Mouse (Mus musculus) T-helper 17 cell (primary cell): ENCODE measurements around the gene Gm609.

Experiments
- in situ Hi-C, 2 experiments: fragments of 300-600 bp; cut with MboI, MseI; formaldehyde crosslinking; loops; 1 replicate in 1 of 2; 2 replicates in 1 of 2; pipeline ENCODE4 v1.15.1; 2025; ENCODE audit warnings: high pct_unique_total_duplicates in 2 of 2

Gene Gm609

DNA sequence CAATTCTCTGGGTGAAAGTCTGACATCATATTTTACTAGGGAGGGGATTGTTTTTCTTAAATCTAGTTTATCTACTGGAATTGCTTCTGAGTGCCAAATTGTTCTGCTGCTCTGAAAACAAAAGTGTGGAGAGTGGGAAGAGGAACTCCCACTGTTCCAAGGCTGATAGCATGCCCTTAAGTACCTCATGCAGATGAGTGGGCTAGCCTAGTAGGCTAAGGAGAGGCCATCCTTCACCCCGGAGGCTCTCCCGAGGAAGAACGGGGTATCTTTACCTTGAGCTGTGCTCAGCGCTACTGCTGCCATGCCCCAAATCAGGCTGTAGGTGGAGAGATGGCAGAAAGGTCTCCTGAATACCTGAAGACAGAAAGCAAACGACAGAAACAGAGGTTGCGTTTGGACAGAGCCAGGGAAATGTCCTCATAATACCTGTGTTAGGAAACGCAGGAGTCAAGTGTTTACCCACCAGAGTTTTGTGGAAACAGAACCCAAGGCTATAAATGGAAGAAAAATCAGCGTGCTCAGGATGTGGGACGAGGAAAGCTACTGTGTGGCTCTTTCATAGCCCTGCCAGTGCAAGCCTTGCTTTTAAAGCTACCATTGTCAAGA lies 92.7 kb downstream of the Gm609 start:
- in situ Hi-C loops = loop anchor here (10.0 kb wide), 1 partner anchor 175 kb away; the partner anchor contains the start of gene Btla (in 2 of the 2)

DNA sequence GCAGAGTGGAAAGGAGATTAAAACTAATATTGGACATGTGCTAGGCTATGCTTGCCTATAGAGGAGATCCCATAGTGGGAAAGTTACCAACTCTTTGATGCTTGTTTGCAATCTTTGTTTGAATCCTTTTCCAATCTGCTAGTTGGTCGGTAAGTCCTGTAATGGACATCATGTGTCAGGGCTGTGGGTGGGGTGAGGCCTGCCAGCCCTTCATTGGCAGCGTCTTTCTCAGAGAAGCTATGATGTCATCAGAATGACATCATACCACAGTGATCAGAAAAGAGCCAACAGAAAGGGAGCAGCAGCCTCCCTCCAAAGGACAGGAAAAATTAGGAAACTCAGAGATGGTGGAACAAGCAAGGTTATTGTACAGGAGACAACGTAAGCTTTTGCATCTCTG lies 93.4 kb downstream of the Gm609 start:
- in situ Hi-C loops = no loop called here

DNA sequence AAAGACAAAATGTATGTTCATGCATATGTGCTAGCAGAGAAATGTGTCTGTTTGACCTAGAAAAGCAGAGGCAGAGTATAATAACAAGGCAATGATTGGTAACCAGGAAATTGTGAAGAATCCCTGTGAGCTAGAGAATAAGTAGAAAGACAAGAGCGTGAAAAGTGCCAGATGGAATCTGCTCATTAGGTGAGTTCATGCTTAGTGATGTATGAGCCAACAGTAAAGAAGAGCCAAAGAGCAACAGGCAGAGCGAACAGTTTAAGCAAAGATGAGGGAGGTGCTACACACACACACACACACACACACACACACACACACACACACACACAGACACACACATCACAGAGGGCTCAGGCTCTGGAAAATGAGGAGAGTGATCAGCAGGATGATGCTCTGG lies 95.3 kb downstream of the Gm609 start:
- in situ Hi-C loops = no loop called here

DNA sequence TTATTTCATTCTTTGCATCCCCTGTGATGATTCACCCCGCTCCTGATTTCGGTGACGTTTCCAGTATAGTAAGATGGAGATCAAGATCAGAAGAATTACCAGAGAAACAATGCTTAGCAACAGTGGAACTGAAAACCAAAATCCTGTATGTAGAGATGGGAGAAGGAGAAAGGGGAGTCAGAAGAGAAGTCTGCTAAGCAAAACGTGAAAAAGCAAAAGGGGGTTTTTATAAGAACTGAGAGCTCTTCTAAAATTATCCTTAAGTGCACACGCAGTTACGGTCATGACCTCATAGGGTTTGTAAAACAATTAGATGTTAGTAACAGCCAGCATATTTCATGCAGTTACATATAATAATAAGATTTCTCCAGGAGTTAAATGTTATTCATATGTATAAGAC lies 100.5 kb downstream of the Gm609 start:
- in situ Hi-C loops = no loop called here

DNA sequence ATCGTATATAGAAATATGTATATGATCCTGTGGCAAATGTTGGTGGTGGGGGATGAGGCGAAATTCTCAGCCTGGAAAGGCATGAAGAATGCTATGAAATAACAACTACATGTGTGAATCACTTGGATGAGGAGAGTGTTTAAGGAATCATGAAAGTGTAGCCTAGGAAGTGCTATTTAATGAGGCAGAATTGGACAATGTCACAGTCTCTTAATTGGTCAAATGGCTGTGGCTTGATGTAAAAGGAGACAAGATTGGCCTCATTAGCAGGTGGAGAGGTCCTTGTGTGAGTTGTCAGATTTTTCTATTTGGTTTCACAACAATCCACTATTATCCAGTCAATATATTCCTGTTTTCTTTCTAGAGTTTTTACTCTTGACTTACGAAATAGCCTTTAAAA lies 101.1 kb downstream of the Gm609 start:
- in situ Hi-C loops = no loop called here

DNA sequence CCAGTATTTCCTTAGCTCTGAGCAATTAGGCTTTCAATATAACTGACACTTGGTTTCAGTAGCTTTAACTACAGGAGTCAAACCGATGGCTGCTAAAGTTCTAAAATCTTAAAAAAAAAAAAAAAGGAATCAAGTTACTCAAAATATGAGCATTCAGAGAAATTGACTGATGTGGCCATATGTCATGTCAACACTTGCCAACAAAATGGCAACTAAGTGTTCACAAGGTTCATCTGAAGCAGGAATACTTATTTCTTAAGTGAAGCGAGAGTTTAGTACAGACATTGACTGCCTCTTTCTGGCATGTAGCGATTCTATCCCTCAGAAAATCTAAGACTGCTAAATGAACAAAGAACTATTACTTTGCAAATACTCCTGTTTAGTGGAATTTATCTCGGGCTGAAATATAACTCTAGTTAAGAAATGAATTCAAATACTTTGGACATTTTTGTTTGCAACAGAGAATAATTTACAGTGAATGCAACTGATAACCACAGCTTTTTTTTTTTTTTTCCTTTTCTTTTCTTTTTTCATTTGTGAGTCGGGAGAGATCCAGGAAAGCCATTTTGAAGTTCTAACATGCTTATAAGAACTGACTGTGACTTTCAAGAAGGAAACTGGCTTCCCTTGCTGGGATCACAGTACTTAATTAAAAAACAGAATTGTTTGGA lies 102.3 kb downstream of the Gm609 start:
- in situ Hi-C loops = no loop called here

DNA sequence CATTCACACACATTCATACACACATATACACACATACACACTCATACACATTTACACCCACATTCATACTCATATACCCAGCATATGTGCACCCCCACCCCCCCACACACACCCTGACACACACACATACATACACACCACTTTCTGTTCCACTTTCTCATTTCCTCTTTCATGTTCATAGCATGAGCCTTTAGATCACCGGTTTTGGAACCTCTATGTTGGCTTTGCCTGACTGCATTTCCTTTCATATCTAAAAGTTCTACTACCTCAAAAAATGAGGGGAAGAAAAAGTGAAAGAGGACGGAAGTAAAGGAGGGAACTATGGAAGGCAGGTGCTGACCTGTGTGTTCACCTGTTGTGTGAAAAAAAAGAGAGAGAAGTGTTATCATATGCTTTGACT lies 102.9 kb downstream of the Gm609 start:
- in situ Hi-C loops = loop anchor here in 1 of 2 experiments (5.0 kb wide), 1 partner anchor 83 kb away; no protein-coding TSS in a partner anchor

DNA sequence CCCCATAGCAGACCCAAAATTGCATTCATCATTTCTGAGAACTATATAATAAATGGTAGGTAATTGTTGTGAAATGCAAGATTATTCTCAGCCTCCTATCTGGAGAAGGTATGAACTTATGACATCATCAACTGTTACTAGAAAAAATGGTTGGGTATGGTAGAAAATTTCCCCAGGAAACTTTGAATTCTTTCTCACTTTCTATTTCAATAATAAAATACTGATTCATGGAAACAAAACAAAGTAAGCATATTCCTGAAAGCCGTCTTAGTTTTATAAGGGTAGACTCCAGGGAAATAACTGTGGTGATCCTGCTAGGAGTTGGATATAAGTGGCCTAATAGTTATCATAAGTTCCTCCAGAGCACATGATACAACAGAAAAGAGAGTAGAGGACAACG lies 103.7 kb downstream of the Gm609 start:
- in situ Hi-C loops = loop anchor here in 1 of 2 experiments (5.0 kb wide), 1 partner anchor 82 kb away; no protein-coding TSS in a partner anchor

DNA sequence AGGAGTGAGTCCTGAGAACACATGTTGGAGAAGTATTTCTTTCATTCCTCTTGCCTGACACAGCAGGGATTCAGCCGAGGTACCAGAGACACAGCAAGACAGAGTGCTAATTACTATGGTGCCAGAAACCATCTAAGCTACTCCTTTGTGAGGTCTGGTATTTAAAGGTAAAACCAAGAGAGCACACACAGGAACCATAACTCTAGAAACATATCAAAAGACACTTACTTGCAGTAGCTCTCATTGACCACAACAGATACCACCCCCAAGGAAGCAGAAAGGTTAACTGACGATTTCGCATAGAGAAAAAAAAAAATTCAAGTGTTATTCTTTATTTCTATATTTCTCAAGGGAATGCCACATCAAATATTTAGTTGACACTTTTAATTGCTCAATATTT lies 111.0 kb downstream of the Gm609 start:
- in situ Hi-C loops = no loop called here

DNA sequence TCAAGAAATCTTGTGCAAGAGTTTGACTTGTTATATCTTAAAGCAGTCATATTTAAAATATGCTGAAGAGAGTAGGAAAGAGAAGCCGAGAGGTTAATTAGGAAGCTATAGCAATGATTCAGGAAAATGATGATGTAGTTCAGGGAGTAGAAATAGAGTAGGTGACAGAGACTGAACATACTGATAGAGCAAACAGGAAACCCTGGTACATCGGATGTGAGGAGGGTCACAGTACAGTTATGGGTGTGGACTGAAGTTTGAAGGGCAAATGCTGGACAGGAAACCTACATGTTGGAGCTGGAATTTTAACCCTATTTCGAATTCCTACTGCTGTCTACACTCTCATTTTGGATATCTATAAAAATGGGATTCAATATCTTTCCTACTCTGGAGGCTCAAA lies 113.8 kb downstream of the Gm609 start:
- in situ Hi-C loops = no loop called here

DNA sequence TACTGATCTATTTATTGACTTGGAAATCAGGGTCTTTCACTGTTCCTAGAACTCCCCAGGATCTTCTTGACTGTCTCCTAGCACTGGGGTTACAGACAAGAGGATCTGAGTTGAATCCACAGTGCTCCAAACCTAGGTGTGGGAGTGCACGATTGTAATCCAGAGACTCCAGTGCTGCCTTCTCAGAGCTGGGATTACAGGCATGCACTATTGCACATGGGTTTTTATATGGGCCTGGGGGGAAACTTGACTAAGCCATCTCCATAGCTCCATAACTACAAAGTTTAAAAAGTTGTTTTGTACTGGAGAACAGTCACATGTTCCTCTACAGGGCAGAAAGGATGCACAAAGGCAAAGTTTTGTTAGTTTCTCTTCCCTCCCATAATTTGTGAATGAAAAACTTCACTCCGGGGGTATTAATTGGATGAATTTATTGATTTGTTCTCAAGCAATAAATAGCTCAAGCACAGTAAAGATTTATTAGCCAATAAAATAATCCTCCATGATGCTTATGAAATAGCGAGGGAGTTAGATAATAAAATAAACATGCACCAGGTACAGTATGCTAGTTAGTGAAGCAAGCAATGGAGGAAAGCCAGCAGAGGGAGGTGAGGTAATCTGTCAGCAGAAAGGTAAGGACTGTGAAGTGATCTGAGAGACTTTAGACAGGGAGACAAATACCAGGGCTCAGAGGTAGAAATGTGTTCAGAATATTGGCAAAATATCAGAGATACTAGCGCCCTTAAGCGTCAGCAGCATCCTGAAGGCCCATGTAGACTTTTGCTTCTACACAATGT lies 114.4 kb downstream of the Gm609 start:
- in situ Hi-C loops = no loop called here

DNA sequence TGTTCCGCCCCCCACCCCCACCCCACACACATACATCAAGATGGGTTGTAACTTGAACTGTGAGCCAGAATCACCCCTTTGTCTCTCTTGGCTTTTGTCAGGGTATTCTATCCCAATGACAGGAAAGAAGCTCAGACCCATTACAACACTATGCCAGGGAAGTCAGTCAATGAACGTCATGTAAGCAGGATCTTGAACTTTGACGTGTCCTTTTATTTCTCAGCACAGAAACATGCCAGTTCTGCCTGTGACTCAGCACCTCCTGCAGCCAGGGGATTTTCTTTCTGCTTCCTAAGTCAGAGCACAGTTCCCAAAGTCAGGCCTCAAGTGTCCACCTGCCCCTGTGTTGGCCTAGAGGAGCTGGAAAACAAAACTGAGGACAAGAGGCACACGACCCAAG lies 115.4 kb downstream of the Gm609 start:
- in situ Hi-C loops = no loop called here

DNA sequence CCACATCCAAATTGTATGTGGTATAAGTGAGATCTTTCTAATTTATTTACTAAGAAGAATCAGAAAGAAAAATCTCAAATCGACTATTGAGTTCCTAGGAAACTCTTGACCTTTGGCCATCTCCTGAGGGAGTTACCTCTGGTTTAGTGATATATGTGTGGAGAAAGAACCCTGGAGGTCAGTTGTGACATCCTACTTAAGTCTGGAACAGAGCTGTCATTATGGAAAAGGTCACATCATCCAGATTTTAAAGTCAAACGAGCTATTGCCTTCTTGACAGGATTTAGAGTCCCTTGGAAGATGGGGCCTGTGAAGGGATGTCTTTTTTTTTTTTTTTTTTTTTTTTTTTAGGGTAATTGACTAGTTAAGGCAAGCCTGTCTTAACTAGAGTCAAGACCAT lies 116.0 kb downstream of the Gm609 start:
- in situ Hi-C loops = no loop called here

DNA sequence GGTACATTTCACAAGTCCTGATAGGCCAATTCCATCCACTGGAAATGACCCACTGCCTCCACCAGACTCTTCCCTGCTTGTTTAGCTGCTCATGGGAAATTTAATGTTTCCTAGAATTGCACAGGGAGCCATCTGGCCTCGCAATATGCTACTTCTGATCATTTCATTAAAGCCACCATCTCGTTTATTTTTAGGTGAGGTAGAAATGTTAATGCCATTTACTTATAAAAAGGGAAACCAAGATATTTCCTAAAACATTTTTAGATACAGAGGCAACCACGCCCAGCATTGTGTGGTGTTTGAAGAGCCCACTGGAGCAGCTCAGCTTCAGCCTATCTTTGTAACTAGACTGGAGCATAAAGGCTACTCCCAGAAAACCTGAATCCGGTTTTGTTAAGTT lies 116.5 kb downstream of the Gm609 start:
- in situ Hi-C loops = no loop called here

DNA sequence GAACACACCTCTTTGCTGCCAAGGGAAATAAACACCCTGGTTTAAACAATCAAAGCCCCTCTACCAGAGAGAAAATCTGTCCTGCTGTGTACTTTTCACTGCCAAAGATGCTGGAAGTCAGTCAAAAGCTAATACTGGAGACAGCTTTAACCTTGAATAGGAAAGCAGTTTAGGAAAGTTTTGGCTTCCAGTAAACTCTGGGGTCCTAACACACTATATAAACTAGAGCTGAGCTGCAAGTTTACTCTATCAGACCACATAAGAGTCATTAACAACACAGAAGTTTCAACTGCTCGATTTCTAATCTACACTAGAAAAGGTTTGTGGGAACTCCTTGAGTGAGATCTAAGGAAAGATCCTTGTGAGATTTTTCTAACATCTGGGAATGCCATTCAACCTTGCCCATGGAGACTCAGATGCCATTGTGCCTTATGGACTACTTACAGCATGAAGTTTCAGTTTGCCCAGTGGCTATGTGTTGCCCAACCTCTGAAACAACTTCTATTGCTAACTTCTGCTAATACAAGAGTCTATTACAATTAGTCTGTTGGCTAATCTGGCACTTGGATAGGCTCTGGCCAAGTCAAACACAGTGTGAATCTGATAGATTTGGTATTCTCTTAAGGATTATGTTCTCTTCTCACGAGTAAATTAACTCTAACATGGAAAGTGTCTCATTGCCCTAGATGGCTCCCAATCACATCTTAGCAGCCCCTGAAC lies 117.1 kb downstream of the Gm609 start:
- in situ Hi-C loops = no loop called here

DNA sequence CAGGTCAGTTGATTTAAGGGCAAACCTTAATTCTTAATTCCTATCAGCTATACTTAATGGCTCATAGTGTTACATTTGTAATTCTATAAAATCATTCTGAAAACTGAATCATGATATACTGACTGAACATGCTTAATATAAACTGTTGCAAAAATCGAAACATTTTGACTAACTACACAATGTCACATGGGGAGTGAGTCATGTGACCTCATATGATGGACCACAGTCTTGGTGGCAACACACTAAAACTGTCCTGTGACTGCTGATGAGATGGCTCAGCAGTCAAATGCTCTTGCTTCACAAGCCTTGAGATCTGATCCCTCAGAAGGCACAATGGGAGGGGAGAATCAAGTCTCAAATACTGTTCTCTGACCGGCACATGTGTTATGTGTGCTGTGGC lies 118.7 kb downstream of the Gm609 start:
- in situ Hi-C loops = no loop called here

DNA sequence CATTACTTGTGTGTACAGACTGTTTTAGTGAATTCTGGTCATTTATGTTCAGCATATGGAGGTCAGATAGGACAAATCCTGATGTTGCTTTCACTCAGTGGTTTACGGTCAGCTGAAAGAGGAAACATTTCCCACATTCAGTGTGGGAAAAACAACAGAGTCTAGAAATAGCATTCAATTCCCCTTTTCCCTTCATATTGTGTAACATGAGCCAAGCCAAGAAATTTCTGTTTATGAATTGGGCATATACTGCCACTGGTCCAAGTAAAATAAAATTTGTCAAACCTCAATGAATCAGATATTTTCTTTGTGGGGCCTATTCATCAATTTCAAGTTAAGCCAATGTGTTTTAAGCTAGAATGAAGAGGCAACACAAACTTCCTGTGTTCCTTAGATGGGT lies 121.7 kb downstream of the Gm609 start:
- in situ Hi-C loops = no loop called here

DNA sequence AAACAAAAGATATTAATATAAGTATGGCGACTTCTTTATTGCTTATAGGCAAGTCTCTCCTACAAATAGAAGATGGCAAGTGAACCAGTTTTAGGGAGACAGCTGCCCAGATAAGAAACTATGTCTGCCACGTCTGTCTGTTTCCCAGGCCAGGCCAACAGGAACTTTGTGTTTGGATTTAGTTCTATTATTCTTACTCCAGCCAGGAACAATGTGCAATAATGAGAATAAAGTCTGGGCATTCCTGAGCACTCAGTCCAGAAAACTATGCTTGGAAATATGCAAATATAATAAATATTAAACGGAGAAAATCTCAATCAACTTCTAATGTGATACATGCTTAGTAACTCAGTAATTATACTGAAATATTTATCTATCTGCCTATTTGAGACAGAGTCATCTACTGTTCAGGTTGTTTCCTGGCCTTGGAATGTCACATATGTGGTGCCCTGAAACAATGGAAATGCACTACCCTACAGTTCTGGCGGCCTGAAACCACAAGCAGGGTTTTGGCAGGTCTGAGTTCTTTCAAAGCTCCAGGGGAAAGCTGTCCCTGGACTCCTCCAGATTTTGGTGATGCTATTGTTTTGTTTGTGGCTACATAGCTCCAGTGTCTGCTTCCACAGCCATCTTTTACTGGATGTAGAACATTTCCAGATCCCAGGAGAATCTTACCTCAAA lies 123.3 kb downstream of the Gm609 start:
- in situ Hi-C loops = no loop called here

DNA sequence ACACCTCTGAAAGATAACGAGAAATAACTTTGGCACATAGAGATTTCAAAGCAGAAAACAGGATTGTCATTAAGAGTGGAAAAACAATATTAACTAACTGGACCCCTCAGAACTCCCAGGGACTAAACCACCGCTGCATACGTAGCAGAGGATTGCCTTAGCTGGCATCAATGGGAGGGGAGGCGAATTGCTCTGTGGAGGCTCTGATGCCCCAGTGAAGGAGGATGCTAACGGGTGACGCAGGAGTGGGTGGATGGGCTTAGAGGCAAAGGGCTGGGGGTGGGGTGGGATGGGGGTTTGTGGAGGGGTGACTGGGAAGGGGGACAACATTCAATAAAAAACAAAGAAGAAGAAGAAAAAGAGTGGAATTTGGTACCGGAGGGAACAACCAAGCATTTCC lies 126.7 kb downstream of the Gm609 start:
- in situ Hi-C loops = no loop called here

DNA sequence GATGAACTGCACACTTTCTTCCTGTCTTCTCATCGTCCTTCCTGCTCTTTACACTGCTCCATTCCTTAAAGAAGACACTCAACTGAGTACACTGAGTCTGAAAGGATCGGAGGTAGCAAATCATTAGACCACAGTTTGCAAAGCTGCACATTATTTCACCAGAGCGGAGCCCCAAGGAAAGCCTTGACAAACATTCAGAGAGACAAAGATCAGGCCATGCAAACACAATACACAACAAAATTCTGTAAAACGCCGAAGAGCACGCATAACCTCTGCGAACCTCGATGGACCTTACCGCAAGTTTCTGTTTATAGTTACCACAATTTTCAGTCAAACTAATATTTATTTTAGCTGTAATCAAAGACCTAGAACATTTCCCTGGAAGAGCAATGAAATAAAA lies 127.4 kb downstream of the Gm609 start:
- in situ Hi-C loops = no loop called here

DNA sequence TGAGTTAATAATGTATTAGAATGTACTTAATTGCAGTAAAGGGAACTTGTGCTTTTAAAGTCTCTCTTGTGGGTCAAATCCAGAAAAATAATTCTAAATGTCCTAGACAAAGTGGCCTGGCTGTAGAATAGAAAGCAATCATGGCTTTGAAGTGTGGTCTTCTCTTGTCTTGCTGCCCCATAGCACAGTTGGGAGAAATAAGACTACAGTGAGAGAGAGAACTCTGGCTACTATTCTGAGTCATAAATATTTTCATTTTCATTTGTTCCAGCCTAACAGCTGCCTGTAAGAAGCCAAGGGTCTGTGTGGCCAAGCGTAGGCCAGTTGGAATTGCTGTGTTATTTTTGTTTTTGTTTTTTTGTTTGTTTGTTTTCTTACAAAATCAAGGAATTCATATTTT lies 128.1 kb downstream of the Gm609 start:
- in situ Hi-C loops = no loop called here
